Mouse (Mus musculus) heart, adult 2 months (tissue): ENCODE measurements around the gene Nap1l1.

ENCODE experiments used
- EP300 ChIP-seq: fragments of 200-500 bp; IDR thresholded peaks from 2 replicates; pipeline ENCODE4 v1.6.1; 2011; ENCODE audit warnings: low read depth, low read length, control low read depth; ENCODE audit not compliant: insufficient read depth
- POLR2A ChIP-seq: fragments of 200-500 bp; IDR thresholded peaks from 2 replicates; pipeline ENCODE4 v1.6.1; 2011; ENCODE audit warnings: mild to moderate bottlenecking, low read depth, low read length, control low read depth; ENCODE audit not compliant: insufficient read depth

DNA sequence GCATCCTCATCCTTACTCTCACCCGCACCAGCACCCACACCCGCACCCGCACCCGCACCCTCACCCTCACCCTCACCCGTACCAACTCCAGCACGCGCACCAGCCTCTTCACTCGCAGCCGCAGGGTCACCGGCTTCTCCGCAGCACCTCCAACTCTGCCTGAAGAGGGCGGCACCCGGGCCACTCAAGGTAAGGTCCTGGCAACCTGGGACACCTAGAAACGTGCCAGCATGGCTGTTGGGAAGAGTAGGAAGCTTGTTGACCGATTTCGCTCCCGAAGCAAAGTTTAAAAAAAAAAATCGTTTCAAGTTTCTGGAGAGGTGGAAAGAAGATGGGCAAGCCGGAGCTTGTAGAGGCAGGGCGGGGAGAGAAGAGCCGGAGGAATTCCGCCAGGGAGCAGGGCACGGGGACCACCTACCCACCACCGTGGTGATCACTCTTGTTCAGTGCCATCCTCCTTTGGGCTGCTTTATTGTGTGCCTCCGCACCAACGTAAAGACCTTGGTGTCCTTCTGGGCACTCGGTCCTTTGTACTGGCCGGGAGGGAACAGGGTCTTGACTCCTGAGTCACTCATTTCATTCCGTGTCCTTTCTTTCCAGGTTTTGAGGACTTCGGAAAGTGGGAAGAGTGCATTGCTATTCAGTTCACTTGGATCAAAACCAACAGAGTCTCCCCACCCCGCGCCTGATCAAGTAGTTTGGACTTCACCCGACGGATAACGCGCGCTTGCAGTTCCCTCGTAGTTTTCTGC, 34.6 kb downstream of the Nap1l1 start:
- TF ChIP-seq POLR2A (no peak), EP300 (0 out of 2 replicates have a peak, but pooled peaks have one; percentile 16)
